Mouse (Mus musculus) C3H10T1/2 (cell line): ENCODE measurements around the gene Slc2a13. TPM values are rescaled to one million over a fixed set of nuclear protein-coding genes. Genes with fewer than 3 reads are reported as not detected.

ENCODE experiments used
- polyA plus RNA-seq, 2 experiments: library from polyadenylated mRNA; unstranded; fragments of >200 nt; fragmentation: generic; extraction: Trizol; gene quantifications; one replicate each; pipeline ENCODE4 v1.2.1; 2012; ENCODE audit warnings: missing spikeins in 2 of 2

Gene Slc2a13
- 1 to 10 TPM in 1 of 2 experiments, under 1 TPM in 1; 0.04 to 1.6 TPM for polyA plus RNA-seq

DNA sequence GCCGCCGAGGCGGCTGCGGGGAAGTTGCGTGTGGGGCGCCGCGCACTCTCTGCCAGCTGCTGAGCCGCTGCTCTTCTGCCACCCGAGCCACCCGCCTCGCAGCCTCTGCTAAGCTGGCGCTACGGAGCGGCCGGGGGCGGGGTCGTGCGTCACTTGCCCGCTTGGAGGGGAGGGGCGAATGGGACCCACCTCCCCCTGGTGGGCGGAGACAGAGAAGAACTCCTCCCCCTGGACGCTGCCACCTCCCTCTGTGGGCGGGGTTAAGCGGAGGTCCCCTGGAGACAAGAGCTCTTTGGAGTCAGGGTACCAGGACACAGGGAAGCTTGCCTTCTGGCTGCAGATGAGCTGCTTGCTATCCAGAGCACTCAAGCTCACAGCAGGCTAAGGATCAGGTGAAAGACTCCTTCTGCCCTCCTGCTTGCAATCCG, at the start of gene Slc2a13:
TSS of gene Slc2a13 (minus strand) at position 151 of the 428 bp plus-strand sequence.

Other genes starting within 250 kb of the Slc2a13 start
- 1 to 10 TPM in 1 of 2 experiments, under 1 TPM in 1; 0.73 to 7.9 TPM for gene Lrrk2, start 99.9 kb upstream of the Slc2a13 start, polyA plus RNA-seq